Mouse (Mus musculus) embryo, embryonic 11.5 days (tissue): ENCODE data around the gene Pkdrej.
"Not testable (repeated sequence)": the region's sequence is repeated elsewhere in the genome, so short reads cannot be mapped to it uniquely, and the experiment has no call there.

Experiments used
- DNase-seq: peaks from one replicate; pipeline ENCODE4 v3.0.0-alpha.2; 2012; ENCODE audit warnings: low read depth, low spot score

Gene Pkdrej

GRCm38 (mm10) chr15:85810462-85810805 is 11.1 kb downstream of the Pkdrej start:
- no peak for DNase-seq

- DNase-seq, result no peak
These were observed 12.4 kb downstream of the Pkdrej start for GRCm38 (mm10) chr15:85809091-85809490.

GRCm38 (mm10) chr15:85808434-85808833 is 13.1 kb downstream of the Pkdrej start:
- DNase-seq, result no peak

- no peak for DNase-seq
These were observed 13.5 kb downstream of the Pkdrej start for GRCm38 (mm10) chr15:85808031-85808430.

- DNase-seq, result no peak
These were observed 14.1 kb downstream of the Pkdrej start for GRCm38 (mm10) chr15:85807404-85807803.

GRCm38 (mm10) chr15:85806886-85807285 is 14.6 kb downstream of the Pkdrej start:
- no peak for DNase-seq

GRCm38 (mm10) chr15:85802931-85803330 is 18.6 kb downstream of the Pkdrej start:
- no peak for DNase-seq

GRCm38 (mm10) chr15:85798676-85799075 is 22.9 kb downstream of the Pkdrej start:
- DNase-seq, result no peak

- DNase-seq, result no peak
These were observed 26.0 kb downstream of the Pkdrej start for GRCm38 (mm10) chr15:85795516-85795915.

- no peak for DNase-seq
These were observed 28.7 kb downstream of the Pkdrej start for GRCm38 (mm10) chr15:85792819-85793218.

- DNase-seq, result no peak
These were observed 30.1 kb downstream of the Pkdrej start for GRCm38 (mm10) chr15:85791449-85791848.

- no peak for DNase-seq
These were observed 32.9 kb downstream of the Pkdrej start for GRCm38 (mm10) chr15:85788633-85789032.

GRCm38 (mm10) chr15:85788051-85788450 is 33.5 kb downstream of the Pkdrej start:
- no peak for DNase-seq

- DNase-seq, result no peak
These were observed 34.1 kb downstream of the Pkdrej start for GRCm38 (mm10) chr15:85787482-85787881.

GRCm38 (mm10) chr15:85786711-85787110 is 34.8 kb downstream of the Pkdrej start:
- no peak for DNase-seq

GRCm38 (mm10) chr15:85784341-85784740 is 37.2 kb downstream of the Pkdrej start:
- DNase-seq, result no peak

GRCm38 (mm10) chr15:85783146-85783545 is 38.4 kb downstream of the Pkdrej start:
- no peak for DNase-seq

- not testable (repeated sequence) for DNase-seq
These were observed 42.6 kb downstream of the Pkdrej start for GRCm38 (mm10) chr15:85778891-85779290.

- no peak for DNase-seq
These were observed 44.8 kb downstream of the Pkdrej start for GRCm38 (mm10) chr15:85776771-85777170.

- DNase-seq, result no peak
These were observed 45.3 kb downstream of the Pkdrej start for GRCm38 (mm10) chr15:85776241-85776640.

- no peak for DNase-seq
These were observed 46.5 kb downstream of the Pkdrej start for GRCm38 (mm10) chr15:85775001-85775400.

- DNase-seq, result no peak
These were observed 47.1 kb downstream of the Pkdrej start for GRCm38 (mm10) chr15:85774419-85774818.

GRCm38 (mm10) chr15:85772146-85772740 is 49.3 kb downstream of the Pkdrej start:
- no peak for DNase-seq
